Mouse (Mus musculus): ENCODE measurements around the gene Sik1.
"Not testable (repeated sequence)": the region's sequence is repeated elsewhere in the genome, so short reads cannot be mapped to it uniquely, and the experiment has no call there.

Gene Sik1

GRCm38 (mm10) chr17:31855597-31856518 is at the start of gene Sik1:
Gene Sik1, minus strand, starts transcription at chr17:31855804.
- peak; percentile 94 for DNase-seq

- DNase-seq: no peak
These were observed 49.7 kb upstream of the Sik1 start for GRCm38 (mm10) chr17:31905201-31905790.

DNA sequence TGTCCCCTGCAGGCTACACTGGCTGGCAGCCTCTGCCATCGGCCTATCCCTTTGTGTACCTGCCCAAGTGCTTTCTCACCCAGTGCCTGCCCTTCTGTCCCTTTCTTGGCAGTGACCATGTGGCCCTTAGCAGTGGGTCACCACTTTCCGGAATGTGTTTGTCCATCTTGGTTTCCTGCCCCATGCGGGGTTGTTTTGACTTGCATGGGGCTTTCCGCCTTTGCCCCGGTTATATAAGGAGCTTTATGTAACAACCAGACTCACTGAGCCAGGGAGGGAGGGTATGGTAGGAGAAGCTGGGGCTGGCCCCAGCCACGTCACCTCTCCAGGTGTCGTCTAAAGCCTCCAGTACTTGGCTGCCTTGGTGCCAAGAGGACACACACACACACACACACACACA is 48.4 kb upstream of the Sik1 start:
- DNase-seq: no peak

DNA sequence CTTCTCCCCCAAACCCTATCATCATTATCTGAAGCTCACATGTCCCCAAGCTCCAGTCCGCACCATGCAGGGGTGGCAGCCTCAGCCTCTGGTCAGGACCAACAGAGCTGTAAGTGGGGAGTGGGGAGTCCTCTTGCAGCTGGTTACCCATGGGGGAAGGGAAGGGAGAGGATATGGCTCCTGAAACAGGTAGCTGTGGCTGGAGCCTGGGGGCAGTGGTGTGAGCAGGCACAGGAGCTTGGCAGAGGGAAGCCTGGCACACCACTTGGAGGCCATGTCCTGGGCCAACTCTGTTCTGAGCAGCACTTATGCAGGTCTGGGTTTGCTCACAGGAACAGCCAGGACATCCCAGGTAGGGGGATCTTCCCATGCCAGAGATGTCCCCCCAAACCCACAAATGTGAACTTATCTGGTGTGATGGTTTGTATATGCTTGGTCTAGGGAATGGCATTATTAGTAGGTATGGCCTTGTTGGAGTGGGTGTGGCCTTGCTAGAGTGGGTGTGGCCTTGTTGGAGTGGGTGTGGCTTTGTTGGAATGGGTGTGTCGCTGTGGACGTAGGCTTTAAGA is 47.1 kb upstream of the Sik1 start:
- DNase-seq: no peak

GRCm38 (mm10) chr17:31901461-31902204 is 46.0 kb upstream of the Sik1 start:
- no peak for DNase-seq

DNA sequence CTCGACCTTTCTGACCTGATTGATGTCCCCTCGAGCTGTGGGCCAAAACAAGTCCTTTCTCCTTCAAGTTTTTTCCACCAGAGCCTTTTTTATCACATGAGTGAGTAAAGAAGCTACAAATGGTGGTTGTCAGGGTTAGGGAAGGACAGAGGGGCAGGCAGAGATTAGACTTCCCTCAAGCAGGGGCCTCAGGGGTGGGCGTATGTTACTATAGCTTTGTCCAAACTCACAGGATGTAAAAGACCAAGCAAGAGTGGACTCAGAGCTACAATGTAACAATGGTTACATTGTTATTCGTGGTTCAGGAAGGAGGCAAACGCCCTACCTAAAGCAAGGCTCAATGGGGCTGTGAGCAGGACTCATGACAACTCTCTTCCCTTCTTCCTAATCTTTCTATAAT is 43.3 kb upstream of the Sik1 start:
- DNase-seq: no peak

DNA sequence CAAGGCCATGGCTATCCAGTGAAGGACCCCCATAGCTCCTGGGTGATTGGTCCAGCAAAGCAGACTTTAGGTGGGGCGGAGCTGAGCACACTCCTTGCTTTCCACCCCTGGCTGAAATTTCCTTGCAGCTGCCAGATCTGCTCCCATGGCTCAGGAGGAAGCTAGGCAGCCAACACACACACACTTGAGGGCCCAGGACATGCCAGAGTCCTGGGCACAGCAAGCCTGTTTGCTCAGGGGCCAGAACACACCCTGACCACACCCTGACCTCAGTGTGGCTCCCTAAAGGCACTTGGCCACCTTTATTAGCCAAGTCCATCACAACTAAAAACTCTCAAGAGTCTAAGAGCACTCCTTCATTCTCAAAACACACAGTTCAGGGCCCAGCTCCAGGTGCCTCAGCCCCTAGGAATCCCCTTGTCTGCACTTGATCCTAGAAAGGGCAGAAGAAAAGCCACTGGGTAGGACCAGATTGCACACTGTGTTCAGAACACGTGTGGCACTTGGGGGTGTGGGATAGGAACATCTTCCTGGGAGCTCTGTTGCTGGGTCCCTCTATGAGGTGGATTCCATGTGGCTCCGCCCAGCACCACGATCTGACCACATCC is 41.7 kb upstream of the Sik1 start:
- no peak for DNase-seq

DNA sequence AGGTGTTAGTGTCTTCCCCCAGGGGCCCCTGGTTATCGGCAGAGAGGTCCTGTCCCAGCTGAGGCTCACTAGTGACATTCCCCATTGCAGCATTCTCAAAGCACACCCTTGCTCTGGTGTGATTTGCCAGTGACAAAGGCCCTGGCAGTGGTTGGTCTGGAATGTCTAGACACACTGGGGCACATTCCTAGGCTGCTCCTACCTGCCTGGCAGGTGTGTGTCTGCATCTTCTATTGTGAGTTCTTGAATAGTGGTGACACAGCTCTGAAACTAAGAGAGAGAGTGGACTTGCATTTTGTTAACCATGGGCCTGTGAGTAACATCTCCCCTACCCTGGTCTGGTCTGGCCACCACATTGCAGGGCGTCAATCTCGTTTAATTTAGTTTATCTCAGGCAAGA is 41.1 kb upstream of the Sik1 start:
- DNase-seq: no peak

DNA sequence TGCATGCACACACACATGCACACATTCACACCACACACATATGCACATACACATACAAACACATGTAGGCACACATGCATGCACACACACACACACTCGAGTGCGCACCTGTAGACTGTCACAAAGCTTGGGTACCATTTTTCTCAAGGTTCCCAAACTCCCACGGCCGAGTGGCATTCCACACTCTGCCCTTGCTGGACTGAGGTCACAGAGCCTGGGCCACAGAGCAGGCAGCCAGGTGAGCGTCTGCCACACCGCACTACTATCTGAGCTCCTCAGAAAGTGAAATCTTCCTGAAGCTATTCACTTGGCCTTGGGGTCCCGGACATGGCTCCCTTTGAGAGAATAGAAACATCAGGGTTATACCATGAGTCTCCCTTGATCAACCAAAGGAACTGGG is 40.7 kb upstream of the Sik1 start:
- DNase-seq: no peak

DNA sequence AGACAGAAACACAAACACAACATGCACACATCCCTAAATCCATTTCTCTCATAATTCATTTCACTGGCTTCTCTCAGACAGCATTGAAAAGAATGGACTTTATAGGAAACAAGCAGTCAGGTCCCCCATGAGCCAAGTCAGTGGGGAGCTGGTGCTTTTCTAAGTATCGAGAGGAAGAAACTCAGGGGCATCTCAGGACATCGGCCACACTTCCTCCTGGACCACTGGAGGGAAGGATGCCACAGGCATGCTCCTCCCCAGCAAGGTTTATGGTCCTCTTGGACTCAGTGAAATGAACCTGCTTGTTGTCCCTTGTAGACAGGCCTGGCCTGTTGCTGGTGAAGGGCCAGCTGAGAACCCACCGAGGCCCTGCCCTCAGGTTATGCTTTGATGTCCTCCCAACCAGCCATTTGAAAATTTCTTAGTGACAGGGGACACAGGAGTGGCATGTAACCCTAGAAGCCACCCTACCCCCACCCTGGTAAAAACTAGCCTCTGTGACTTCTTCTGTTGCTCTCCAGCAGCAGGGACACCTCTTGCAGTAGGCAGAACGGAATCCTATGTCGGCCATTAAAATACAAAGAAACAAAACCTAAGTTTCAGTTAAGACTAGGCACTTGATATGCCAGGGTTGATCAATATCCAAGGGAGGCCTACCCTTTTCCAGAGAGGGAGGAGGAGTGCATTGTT is 37.9 kb upstream of the Sik1 start:
- no peak for DNase-seq

DNA sequence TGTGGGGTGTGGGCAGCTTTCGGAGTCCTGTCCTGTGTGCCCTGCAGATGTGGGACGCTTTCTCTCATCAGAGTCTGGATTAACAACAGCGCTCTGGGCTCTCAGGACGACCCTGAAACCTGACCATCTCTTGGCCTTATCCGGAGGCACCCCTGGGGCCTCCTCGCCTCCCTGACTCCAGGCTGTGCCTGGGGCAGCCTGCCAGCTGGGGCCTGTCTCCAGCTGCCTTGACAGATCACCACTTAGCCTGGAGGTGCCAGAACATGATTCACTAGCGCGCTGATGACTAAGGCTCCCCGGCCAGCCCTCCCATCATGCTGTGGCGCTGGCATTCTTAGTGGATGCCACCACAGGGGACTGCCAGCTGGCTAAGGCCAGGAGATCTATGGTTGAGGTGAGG is 37.1 kb upstream of the Sik1 start:
- no peak for DNase-seq

DNA sequence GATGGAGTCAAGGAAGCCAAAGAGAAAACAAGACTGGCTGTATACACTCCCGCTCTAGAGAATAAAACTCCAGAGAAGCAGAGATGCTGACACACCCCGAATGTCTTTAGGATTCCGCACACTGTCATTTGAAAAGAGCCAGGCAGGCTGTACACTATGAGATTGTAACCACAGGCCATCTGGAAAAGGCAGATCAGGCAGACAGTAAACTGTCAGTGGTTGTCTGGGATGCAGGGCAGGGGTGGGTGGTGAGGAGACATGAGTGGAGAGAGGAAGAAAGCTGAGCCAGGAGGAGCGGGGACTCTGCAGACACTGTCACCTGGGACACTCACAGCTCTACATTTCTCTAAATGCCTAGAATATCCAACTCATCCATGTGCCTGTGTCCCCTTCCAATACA is 36.3 kb upstream of the Sik1 start:
- no peak for DNase-seq

DNA sequence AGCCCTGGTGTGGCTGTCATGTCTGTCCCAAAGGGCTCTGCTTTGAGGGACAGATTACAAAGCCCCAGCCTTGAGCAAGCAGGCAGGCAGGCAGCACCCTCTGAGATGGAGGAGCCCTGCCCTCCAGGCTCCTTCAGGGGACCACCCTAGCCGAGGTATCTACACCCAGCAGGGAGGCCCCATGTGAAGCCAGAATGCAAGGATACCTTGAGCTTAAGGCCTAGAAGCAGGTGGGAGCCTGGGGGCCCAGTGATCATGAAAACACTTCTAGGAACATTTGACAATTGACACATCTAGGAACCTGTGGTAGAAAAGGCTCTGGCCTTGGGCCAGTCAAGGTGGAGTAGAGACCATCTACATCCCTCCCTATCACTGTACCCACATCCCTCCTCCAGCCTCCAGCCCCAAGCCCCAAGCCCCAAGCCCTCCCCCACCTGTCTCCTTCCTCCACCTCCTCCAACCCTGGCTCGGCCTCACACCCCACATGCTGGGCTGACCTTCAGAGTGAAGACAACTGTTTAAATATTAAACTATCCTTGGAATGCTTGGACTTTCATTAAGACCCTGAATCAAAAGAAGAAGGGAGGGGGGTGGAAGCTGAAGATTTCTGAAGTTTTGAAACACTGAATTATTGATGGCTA is 34.8 kb upstream of the Sik1 start:
- DNase-seq: no peak

DNA sequence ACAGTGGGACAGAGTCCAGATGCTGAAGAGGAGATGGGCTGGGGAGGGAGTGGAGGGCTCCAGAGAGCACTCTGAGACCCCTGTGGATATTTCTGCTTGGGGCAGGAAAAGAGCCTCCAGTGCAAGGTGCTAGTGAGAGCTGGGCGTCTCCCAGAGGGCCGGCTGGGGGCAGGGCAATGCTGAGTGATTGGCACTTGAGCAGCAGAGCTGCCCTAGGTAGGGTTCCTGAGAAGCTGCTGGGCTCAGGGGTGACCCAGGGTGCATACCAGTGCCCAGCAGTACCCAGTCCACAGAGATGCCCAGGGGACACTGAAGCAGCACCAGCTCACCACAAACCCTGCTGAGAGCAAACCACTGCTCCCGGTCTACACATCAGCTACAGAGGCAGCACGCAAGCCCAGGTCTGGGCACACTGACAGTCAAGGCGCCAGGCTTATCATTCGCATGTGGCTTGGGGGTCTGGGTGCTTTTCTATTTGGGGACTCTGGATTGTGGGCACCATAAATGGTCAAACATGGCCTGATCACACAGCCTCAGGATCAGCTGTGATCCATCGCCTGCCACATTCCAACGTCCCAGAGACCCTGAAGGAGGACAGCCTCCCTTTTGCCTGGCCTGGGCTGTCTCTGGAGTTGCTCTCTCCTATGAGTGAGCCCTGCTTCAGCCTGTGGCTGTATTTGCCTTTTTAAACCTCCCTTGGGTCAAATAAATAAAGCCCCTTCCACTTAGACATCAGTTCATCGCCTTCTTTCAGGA is 34.0 kb upstream of the Sik1 start:
- DNase-seq: no peak

GRCm38 (mm10) chr17:31888540-31888939 is 32.9 kb upstream of the Sik1 start:
- DNase-seq: no peak

DNA sequence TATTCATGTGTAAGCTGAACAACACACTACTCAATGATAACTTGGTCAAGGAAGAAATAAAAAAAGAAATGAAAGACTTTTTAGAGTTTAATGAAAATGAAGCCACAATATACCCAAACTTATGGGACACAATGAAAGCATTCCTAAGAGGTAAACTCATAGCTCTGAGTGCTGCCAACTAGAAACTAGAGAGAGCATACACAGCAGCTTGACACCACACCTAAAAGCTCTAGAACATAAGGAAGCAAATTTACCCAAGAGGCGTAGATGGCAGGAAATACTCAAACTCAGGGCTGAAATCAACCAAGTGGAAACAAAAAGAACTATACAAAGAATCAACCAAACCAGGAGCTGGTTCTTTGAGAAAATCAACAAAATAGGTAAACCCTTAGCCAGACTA is 29.1 kb upstream of the Sik1 start:
- DNase-seq: not testable (repeated sequence)

DNA sequence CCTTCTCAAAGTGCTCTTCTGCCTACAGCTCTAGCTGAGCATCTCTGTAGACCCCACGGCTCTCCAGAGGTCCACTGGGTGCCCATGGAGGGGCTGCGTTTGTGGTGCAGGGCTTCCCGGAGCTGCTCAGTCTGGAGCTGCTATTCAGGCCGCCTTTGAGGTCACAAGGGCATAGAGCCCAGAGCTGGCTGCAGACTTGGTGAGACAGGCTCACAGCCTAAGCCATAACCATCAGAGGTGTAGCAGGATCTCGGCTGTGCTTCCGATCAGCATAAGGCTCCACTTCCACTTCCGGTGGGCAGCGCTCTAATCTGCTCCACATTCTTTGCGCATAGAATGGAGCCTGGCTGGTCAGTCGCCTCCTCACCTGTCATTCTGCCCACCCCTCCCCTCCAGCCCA is 23.8 kb upstream of the Sik1 start:
- no peak for DNase-seq

GRCm38 (mm10) chr17:31877650-31878141 is 22.1 kb upstream of the Sik1 start:
- DNase-seq: no peak

DNA sequence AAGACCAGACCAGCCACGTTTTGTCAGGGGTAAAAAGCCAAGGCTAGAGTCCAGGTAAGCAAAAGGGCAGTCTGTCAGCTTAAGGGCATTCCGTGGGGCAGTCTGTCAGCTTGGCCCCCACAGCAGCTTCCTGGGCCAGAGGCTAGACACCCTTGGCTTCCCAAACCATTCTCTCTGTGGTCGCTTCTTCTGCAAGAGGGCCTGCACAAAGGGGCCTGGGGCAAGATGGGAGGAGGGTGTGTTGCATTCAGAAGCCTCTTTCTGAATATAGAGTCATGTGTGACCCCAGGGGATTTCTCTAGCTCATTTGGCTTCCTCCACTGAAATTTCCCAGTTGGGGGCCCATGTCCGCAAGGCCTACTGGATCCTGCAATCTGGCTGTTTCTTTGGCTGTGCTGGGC is 21.6 kb upstream of the Sik1 start:
- no peak for DNase-seq

GRCm38 (mm10) chr17:31876775-31877174 is 21.2 kb upstream of the Sik1 start:
- no peak for DNase-seq
